Mouse (Mus musculus) mature B cell (primary cell): ENCODE data around the gene Olfr1278.
"Not testable (repeated sequence)": the region's sequence is repeated elsewhere in the genome, so short reads cannot be mapped to it uniquely, and the experiment has no call there.

Experiments
- in situ Hi-C: fragments of 300-500 bp; cut with MboI; formaldehyde crosslinking; loops from 2 replicates; pipeline ENCODE4 v1.14.3; 2019

Gene Olfr1278

DNA sequence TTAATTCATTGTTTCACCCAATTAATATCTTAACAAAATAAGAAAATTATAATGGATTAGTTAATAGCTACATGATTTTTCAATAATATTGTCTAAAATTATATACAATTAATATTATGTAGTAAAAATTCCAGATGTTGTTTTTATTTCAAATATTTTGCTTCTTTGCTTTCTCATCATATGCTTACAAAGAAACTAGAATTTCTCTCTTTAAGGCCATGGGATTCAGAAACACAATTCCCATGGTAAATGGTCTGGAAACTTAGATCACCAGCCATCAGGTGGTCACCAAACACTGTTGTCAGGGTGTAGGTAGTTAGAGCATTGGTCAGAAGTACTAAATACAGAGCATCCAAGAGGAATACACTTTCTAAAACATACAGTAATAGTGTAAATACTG lies at the start of gene Olfr1278:
TSS of gene Olfr1278 (plus strand) at position 301 of the 400 bp plus-strand sequence.
- in situ Hi-C loops = no loop called here

DNA sequence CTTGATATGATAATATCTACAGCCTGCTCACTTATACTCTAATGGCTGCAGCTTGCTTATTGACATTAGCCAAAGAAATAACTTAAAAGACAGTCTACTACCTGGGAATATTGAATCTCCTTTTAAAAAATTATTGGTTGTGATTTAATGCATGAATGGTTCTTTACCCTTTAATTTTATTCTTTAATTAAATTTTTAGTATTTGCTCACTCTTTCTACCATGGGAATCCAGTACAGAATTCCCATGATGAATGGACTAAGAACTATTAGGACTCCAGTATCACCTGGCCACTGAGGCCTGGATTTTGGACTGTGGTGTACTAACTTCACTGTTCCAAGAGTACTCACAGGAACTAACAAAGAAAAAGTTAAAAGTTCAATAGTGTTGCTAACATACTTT lies 35.7 kb upstream of the Olfr1278 start, which contains the start of gene Olfr1276:
TSS of gene Olfr1276 (plus strand) at position 301 of the 400 bp plus-strand sequence.
- in situ Hi-C loops = no loop called here

DNA sequence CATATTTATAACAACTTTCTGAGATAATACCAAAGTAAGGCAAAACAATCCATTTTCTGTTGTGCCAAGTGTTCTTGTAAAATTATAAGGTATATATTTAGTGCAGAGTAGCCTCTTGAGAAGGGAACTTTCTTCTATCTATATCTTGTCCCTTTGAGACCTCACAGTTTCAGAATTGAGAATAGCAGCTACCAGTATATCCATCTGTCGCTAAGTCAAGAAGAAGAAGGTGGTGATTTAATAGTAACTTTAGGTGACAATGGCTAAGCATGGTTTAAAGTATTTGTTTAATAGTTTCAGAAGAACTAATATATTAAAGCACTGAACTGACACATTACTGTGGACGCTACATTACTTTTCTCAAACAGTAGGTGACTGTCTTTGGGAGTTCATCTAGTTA lies 15.9 kb upstream of the Olfr1278 start, which contains the start of gene Olfr1277:
TSS of gene Olfr1277 (minus strand) at position 101 of the 400 bp plus-strand sequence.
- in situ Hi-C loops = no loop called here

DNA sequence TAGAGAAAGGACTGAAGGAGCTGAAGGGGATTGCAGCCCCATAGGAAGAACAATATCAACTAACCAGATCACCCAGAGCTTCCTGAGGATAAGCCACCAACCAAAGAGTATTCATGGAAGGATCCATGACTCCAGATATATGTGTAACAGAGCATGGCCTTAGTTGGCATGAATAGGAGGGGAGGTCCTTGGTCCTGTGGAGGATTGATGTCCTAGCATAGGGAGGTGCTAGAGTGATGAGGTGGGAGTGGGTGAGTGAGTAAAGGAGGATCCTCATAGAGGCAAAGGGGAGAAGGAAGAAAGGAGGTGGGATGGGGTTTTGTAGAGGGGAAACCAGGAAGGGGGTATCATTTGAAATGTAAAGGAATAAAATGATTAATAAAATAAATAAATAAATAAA lies 8.6 kb downstream of the Olfr1278 start:
- in situ Hi-C loops = no loop called here

DNA sequence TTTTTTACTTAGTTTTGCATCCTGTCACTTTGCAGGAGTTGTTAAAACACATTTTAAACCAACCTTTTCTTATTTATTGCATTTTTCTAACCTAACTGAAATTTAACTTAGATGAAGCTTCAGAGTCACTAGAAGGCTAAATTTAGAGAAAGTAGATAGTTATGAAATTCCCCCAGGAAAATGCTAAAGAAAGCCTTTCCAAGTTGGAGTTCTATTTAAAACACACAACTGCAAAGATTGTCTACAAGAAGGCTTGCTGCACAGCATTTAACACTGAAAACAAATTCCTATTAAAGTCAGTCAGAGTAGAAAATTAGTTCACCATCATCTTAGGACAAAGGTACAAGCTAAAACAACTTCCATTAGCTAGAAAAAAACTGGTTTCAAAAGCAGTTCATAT lies 10.4 kb downstream of the Olfr1278 start, which contains the start of gene Olfr1279:
TSS of gene Olfr1279 (plus strand) at position 262 of the 400 bp plus-strand sequence.
- in situ Hi-C loops = no loop called here

DNA sequence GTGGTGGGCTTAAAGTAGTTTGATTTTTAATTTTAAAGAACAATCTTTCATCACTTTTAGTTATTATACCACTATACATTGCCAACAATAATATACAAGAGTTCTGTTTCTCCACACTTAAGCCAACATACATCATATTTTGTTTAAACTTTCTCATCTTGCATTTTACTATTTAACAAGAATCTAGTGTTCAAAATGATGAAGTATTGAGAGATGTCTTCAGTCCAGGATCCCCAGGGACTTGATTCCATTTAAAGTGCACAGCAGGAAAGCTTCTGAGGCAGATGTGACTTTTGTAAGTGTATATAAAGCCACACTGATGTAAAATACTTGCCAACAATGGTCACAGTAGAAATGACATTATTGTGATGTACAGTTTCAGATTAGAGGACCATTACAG lies 23.8 kb downstream of the Olfr1278 start, which contains the start of gene Olfr1280:
TSS of gene Olfr1280 (plus strand) at position 301 of the 400 bp plus-strand sequence.
- in situ Hi-C loops = no loop called here

DNA sequence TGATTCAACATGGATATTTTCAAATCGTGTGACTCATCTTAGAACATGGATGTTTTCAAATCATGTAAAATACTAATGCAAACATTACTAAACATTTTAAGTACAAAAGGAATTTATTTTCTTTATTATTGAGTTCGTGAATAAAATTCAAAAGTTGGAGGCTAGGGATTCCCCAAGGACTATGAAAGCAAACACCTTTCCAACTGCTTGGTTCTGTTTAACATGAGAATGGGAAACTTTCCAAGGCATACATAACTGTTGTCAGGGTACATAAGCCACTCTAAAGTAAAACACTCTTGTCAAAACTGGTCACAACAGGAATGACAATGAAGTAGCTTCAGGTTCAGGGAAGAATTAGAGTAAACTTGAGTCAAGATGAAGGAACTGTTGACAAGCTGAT lies 36.3 kb downstream of the Olfr1278 start, which contains the start of gene Olfr1281:
TSS of gene Olfr1281 (plus strand) at position 301 of the 400 bp plus-strand sequence.
- in situ Hi-C loops = no loop called here

DNA sequence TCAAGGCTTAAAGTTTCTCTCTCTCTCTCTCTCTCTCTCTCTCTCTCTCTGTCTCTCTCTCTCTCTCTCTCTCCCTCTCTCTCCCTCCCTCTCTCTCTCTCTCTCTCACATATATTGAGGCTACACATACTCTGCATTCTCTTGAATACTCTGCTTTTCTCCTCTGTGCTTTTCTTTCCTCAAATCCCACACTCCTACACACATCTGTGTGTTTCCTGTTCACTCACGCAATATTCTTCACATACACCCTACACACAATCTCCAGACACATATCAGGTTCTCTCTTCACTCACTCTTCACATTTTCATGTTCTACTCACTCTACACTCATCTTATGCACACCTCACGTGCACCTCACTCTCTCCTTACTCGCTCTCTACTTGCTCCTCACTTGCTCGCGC lies 43.8 kb downstream of the Olfr1278 start:
- in situ Hi-C loops = not testable (repeated sequence)

DNA sequence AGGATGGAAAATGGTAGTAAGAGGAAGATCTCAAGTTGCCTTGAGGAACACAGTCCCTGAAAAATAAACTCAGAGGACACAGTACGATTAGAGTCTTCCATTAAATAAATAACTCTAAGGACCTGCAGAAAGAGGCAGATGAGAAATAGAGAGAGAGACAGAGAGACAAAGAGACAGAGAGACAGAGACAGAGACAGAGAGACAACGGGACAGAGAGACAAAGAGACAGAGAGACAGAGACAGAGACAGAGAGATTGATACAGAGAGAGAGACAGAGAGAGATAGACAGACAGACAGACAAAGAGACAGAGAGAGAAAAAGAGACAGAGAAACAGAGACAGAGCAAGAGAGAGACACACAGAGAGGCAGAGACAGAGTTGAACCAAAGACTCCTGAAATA lies 46.0 kb downstream of the Olfr1278 start, which contains the start of gene Olfr1282:
TSS of gene Olfr1282 (minus strand) at position 101 of the 400 bp plus-strand sequence.
- in situ Hi-C loops = no loop called here
